Mouse (Mus musculus) erythroblast, embryonic 14.5 days (primary cell): ENCODE results near the gene Myl4. TPM values are rescaled to one million over a fixed set of nuclear protein-coding genes. Genes with fewer than 3 reads are reported as not detected.
"Not testable (repeated sequence)": the region's sequence is repeated elsewhere in the genome, so short reads cannot be mapped to it uniquely, and the experiment has no call there.

Source experiments
- H3K27me3 ChIP-seq: 2 replicates; pipeline ENCODE4 v1.6.1; 2012; ENCODE audit warnings: inconsistent platforms; ENCODE audit not compliant: control insufficient read depth
- H3K36me3 ChIP-seq: 2 replicates; pipeline ENCODE4 v1.6.1; 2012; ENCODE audit warnings: mild to moderate bottlenecking, inconsistent platforms; ENCODE audit not compliant: control insufficient read depth
- H3K4me1 ChIP-seq: 2 replicates; pipeline ENCODE4 v1.6.1; 2012; ENCODE audit warnings: inconsistent platforms; ENCODE audit not compliant: control insufficient read depth
- H3K4me3 ChIP-seq: replicated peaks from 2 replicates; pipeline ENCODE3; 2012; ENCODE audit warnings: moderate library complexity, mild to moderate bottlenecking, inconsistent platforms
- H3K9me3 ChIP-seq: 2 replicates; pipeline ENCODE4 v1.6.1; 2012; ENCODE audit warnings: low read length, inconsistent platforms, mixed read lengths; ENCODE audit not compliant: control insufficient read depth
- GATA1 ChIP-seq: IDR thresholded peaks from 2 replicates; pipeline ENCODE4 v1.6.1; 2012; ENCODE audit warnings: low read length, inconsistent platforms, mixed read lengths
- TAL1 ChIP-seq: IDR thresholded peaks from 3 replicates; pipeline ENCODE4 v1.6.1; 2012; ENCODE audit warnings: low read length, inconsistent platforms, mixed read lengths
- polyA plus RNA-seq: library from polyadenylated mRNA; stranded (reverse); fragments of >175 nt; gene quantifications from 2 replicates; pipeline ENCODE4 v1.2.3, GENCODE M21; 2012

Myl4 gene
- polyA plus RNA-seq, 1 experiment, result 0.07 TPM

DNA sequence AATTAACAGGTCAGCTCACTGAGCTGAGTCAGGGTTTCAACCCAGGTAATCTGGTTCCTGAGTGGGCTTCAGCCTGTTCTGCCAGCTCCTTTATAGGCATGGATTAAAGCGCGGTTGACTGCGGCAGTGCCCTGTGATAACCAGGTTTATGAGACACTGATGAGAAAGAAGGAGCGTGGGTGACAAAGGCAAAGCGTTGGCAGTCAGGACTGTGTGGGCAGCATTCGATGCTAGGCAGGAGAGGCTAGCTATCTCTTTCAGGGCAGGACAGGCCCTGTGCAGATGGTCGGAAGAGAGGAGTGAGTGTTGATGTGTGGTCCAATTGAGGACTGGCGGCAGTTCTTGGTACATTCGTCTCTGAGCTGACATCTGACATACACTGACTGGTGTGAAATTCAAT lies 17.3 kb downstream of the Myl4 start:
- Histone ChIP-seq H3K4me1 (peaks cover 17% of the 10 kb centered on the region), H3K9me3 (peaks cover 4% of the 10 kb centered on the region), H3K4me3 (no peak overlapping the region), H3K36me3 (no peaks in the 10 kb centered on the region), H3K27me3 (peaks cover 22% of the 10 kb centered on the region)
- TF ChIP-seq TAL1 (no peak), GATA1 (no peak)

DNA sequence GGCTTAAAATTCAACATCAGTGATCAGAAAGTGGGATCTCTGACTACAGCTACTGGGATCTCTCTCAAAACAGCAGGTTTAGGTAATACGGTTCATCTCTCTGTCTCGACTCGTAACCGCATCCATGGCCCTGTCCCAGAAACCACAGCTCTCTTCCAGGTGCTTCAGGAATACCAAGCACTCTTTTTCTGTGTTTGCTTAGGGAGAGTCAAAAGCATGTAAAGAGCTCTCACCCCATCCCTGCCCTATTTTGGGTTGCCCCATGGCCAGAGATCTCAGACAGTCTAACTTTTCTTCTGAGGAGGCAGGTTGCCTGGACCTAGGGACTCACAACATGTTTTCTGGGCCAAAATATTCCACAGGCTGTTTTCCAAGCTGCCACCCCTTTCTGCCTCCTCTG lies 17.9 kb downstream of the Myl4 start:
- no peak overlapping the region for H3K4me3 ChIP-seq
- peaks cover 28% of the 10 kb centered on the region for H3K27me3 ChIP-seq
- peaks cover 4% of the 10 kb centered on the region for H3K9me3 ChIP-seq
- no peaks in the 10 kb centered on the region for H3K36me3 ChIP-seq
- peaks cover 17% of the 10 kb centered on the region for H3K4me1 ChIP-seq
- TF ChIP-seq GATA1 (no peak), TAL1 (no peak)

DNA sequence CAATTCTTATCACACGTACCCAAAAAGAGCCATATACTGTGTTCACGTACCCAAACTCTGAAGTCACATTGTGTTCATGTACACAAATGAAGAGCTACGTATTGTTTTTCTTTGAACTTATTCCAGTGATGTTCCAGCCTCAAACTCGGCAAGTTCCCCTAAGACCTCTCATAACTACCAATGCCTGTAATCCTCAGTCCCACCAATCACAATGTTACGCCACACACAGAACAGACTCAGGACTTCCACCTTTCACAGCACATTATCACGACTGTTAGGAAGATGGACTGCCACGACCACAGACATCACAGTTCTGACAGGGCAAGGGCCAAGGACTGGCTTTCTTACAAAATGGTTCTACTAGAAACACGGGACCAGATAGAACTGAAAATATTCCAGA lies 20.1 kb downstream of the Myl4 start:
- not testable (repeated sequence) for H3K4me3 ChIP-seq, H3K36me3 ChIP-seq, H3K9me3 ChIP-seq
- H3K27me3 ChIP-seq, result peaks cover 27% of the 10 kb centered on the region
- peaks cover 17% of the 10 kb centered on the region for H3K4me1 ChIP-seq

GRCm38 (mm10) chr11:104571373-104571772 lies 20.9 kb downstream of the Myl4 start:
- H3K4me1 ChIP-seq, result peaks cover 17% of the 10 kb centered on the region
- H3K4me3 ChIP-seq, result peak overlapping the region; percentile 52
- not testable (repeated sequence) for H3K9me3 ChIP-seq, H3K36me3 ChIP-seq
- H3K27me3 ChIP-seq, result peaks cover 27% of the 10 kb centered on the region

- Histone ChIP-seq H3K27me3 (peaks cover 27% of the 10 kb centered on the region), H3K9me3 (peaks cover 4% of the 10 kb centered on the region), H3K4me1 (peaks cover 17% of the 10 kb centered on the region), H3K4me3 (no peak overlapping the region), H3K36me3 (no peaks in the 10 kb centered on the region)
- TF ChIP-seq GATA1 (no peak), TAL1 (no peak)
These were observed 21.6 kb downstream of the Myl4 start for GRCm38 (mm10) chr11:104572091-104572490.

DNA sequence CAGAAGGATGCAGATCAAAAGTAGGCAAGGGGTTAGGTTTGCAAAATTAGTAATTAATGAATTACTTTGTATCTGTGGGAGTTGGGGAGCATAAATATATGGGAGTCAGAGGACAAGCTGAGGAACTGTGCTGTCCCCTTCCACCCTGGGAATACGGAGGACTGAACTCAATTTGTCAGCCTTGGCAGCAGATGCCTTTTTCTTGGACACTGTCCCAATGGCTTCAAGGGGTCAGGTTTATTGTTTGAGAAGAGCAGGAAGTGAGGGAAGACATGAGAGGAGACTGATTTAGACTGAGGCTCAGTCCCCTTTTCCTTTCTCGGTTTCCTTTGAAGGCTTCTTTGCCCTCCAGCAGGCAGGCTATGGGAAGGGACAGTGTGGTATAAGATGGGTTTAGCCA lies 22.1 kb downstream of the Myl4 start:
- TF ChIP-seq TAL1 (no peak), GATA1 (no peak)
- Histone ChIP-seq H3K27me3 (peaks cover 28% of the 10 kb centered on the region), H3K4me1 (peaks cover 17% of the 10 kb centered on the region), H3K9me3 (peaks cover 4% of the 10 kb centered on the region), H3K36me3 (no peaks in the 10 kb centered on the region), H3K4me3 (no peak overlapping the region)

DNA sequence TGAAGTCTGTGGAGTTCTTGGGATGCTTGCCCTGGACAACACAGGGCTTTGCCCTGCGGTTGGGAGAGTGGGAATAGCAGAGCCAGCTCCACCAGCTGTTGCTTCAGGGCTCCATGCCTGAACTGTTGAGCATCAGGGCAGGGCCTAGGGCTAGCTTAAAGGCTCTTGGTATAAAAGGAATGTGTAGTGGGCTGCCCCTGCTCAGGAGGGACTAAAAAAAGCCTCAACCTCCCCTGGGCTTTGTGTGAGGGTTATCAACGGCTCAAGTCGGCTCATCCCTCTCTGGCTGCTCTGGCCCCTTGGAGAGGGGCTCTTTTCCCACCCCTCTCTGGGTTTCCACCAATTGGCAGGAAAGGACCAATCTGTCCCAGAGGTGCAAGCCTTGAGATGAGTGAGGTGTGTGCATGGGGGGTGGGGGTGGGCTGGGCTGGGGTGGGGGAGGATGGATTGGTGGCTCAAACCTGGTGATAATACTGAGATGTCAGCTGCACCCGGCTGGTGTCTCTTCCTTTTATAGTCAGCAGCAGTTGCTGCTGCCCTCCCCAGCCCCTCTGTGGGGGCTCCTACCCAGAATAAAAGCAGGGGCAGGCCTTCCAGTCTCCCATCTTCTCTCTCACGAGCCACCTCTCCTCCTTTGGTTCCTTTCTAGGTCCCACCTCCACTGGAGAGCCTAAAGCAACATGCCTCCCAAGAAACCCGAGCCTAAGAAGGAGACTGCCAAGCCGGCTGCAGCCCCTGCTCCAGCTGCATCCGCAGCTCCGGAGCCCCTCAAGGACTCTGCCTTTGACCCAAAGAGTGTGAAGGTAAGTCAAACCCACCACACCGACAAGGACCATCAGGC lies 26.5 kb downstream of the Myl4 start:
- TF ChIP-seq GATA1, result no peak
- no peak for TF ChIP-seq TAL1
- Histone ChIP-seq H3K9me3 (no peaks in the 10 kb centered on the region), H3K4me1 (no peaks in the 10 kb centered on the region; the same call in none of the 2 replicates), H3K27me3 (peaks cover 51% of the 10 kb centered on the region), H3K4me3 (no peak overlapping the region), H3K36me3 (no peaks in the 10 kb centered on the region)

GRCm38 (mm10) chr11:104578074-104578473 lies 27.6 kb downstream of the Myl4 start:
- Histone ChIP-seq H3K27me3 (peaks cover 51% of the 10 kb centered on the region), H3K4me3 (no peak overlapping the region), H3K4me1 (no peaks in the 10 kb centered on the region), H3K36me3 (no peaks in the 10 kb centered on the region), H3K9me3 (no peaks in the 10 kb centered on the region)
- TF ChIP-seq GATA1, result no peak
- TF ChIP-seq TAL1, result no peak

GRCm38 (mm10) chr11:104579084-104579483 lies 28.6 kb downstream of the Myl4 start:
- no peaks in the 10 kb centered on the region for H3K36me3 ChIP-seq
- H3K9me3 ChIP-seq, result no peaks in the 10 kb centered on the region
- H3K4me3 ChIP-seq, result no peak overlapping the region
- no peak for TF ChIP-seq GATA1
- peaks cover 52% of the 10 kb centered on the region for H3K27me3 ChIP-seq
- no peaks in the 10 kb centered on the region for H3K4me1 ChIP-seq

DNA sequence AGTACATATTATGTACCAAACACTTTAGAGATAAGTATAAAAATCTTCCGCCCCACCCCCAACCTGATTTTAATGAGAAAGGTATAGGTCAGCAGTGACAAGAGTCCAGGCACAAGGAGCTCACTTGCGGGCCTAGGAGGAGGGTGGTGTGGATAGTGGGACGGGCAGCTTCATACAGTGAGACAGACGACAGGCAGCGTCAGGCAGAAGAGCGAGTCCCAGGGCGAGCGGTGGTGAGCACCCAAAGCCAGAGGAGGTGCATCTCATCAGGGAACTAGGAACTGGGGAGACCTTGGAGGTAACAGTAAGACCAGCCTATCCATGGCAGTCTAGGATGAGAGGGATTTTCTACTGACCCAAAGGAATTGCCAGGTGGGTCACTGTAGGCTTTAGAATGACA lies 29.1 kb downstream of the Myl4 start:
- no peaks in the 10 kb centered on the region for H3K9me3 ChIP-seq
- no peaks in the 10 kb centered on the region for H3K4me1 ChIP-seq
- TF ChIP-seq GATA1 (no peak), TAL1 (no peak)
- peaks cover 52% of the 10 kb centered on the region for H3K27me3 ChIP-seq
- H3K36me3 ChIP-seq, result no peaks in the 10 kb centered on the region
- no peak overlapping the region for H3K4me3 ChIP-seq
